26 mouse cellular contexts compared by ENCODE assay signal in genomic region chr14:13649865-13650264, GRCm38 (mm10). TPM values are rescaled to one million over a fixed set of nuclear protein-coding genes. Genes with fewer than 3 reads are reported as not detected.
DNase-seq lines count a peak whose midpoint lies in the region; ATAC-seq and TF ChIP-seq lines count a peak whose summit lies in the region.
"Had no signal": no experiment of that assay in that cellular context is flagged by ENCODE, and none has a peak within 500 bp of the region (broad histone marks: within the 10 kb centered on the region; RNA-seq: fewer than 3 reads in every experiment).

No protein-coding gene starts in this region.

- no peak overlapping the region for H3K9ac ChIP-seq in forebrain, embryonic 13.5 days
- no peak overlapping the region for H3K9ac ChIP-seq in forebrain, embryonic 12.5 days
- no peak overlapping the region for H3K9ac ChIP-seq in forebrain, embryonic 15.5 days (replicated peaks)
- no peak overlapping the region for H3K9ac ChIP-seq in forebrain, postnatal 0 days
- H3K9ac ChIP-seq: embryonic facial prominence, embryonic 12.5 days had no signal

- peak; percentile 67; the same call in 1 of the 2 replicates for ATAC-seq in forebrain, embryonic 13.5 days
- no peak for ATAC-seq in forebrain, embryonic 12.5 days (ENCODE audit: low FRiP score)
- peak; percentile 82 for ATAC-seq in forebrain, embryonic 15.5 days (replicated peaks)
- ATAC-seq in forebrain, postnatal 0 days = peak; percentile 75
- ATAC-seq: activated CD4-positive, CD25-positive, alpha-beta regulatory T cell, adult 4 months; CD4-positive, CD25-positive, alpha-beta regulatory T cell, adult 4 months; Patski had no signal

- WGBS in forebrain, embryonic 13.5 days = 83% methylated on average over 1 of the region's 1 CpGs
- 98% methylated on average over 1 of the region's 1 CpGs for WGBS in forebrain, embryonic 12.5 days
- 61% methylated on average over 1 of the region's 1 CpGs for WGBS in forebrain, embryonic 15.5 days
- WGBS in forebrain, embryonic 10.5 days = 97% methylated on average over 1 of the region's 1 CpGs
- WGBS in forebrain, postnatal 0 days = 58% methylated on average over 1 of the region's 1 CpGs

- H3K4me3 ChIP-seq in forebrain, embryonic 13.5 days = no peak overlapping the region
- no peak overlapping the region for H3K4me3 ChIP-seq in forebrain, embryonic 12.5 days (replicated peaks)
- H3K4me3 ChIP-seq in forebrain, embryonic 15.5 days = no peak overlapping the region
- H3K4me3 ChIP-seq in forebrain, embryonic 10.5 days = no peak overlapping the region
- H3K4me3 ChIP-seq in forebrain, postnatal 0 days (ENCODE audit: low read depth, low read length) = no peak overlapping the region
- H3K4me3 ChIP-seq: embryonic facial prominence, embryonic 10.5 days; embryonic facial prominence, embryonic 12.5 days had no signal

- no peaks in the 10 kb centered on the region for H3K27me3 ChIP-seq in forebrain, embryonic 13.5 days
- no peaks in the 10 kb centered on the region for H3K27me3 ChIP-seq in forebrain, embryonic 12.5 days
- H3K27me3 ChIP-seq in forebrain, embryonic 15.5 days = no peaks in the 10 kb centered on the region
- no peaks in the 10 kb centered on the region for H3K27me3 ChIP-seq in forebrain, embryonic 10.5 days (ENCODE audit: poor library complexity, severe bottlenecking)
- no peaks in the 10 kb centered on the region for H3K27me3 ChIP-seq in forebrain, postnatal 0 days (ENCODE audit: insufficient read depth, low read length)
- H3K27me3 ChIP-seq: CH12.LX; embryonic facial prominence, embryonic 12.5 days; Patski had no signal

- H3K36me3 ChIP-seq in forebrain, embryonic 13.5 days (ENCODE audit: poor library complexity, severe bottlenecking) = no peaks in the 10 kb centered on the region
- no peaks in the 10 kb centered on the region for H3K36me3 ChIP-seq in forebrain, embryonic 12.5 days (replicated peaks)
- no peaks in the 10 kb centered on the region for H3K36me3 ChIP-seq in forebrain, embryonic 15.5 days
- no peaks in the 10 kb centered on the region for H3K36me3 ChIP-seq in forebrain, embryonic 10.5 days (replicated peaks)
- no peaks in the 10 kb centered on the region for H3K36me3 ChIP-seq in forebrain, postnatal 0 days (ENCODE audit: insufficient read depth)
- H3K36me3 ChIP-seq: embryonic facial prominence, embryonic 10.5 days; embryonic facial prominence, embryonic 12.5 days; G1E had no signal

- H3K27ac ChIP-seq in forebrain, embryonic 13.5 days = no peak overlapping the region
- H3K27ac ChIP-seq in forebrain, embryonic 12.5 days = no peak overlapping the region
- no peak overlapping the region for H3K27ac ChIP-seq in forebrain, embryonic 15.5 days (replicated peaks)
- no peak overlapping the region for H3K27ac ChIP-seq in forebrain, embryonic 10.5 days
- H3K27ac ChIP-seq in forebrain, postnatal 0 days (ENCODE audit: low read depth, low read length) = no peak overlapping the region
- H3K27ac ChIP-seq: embryonic facial prominence, embryonic 10.5 days; embryonic facial prominence, embryonic 12.5 days had no signal

- H3K9me3 ChIP-seq in forebrain, embryonic 13.5 days (replicated peaks) = no peaks in the 10 kb centered on the region
- no peaks in the 10 kb centered on the region for H3K9me3 ChIP-seq in forebrain, embryonic 12.5 days
- H3K9me3 ChIP-seq in forebrain, embryonic 15.5 days = no peaks in the 10 kb centered on the region
- no peaks in the 10 kb centered on the region for H3K9me3 ChIP-seq in forebrain, embryonic 10.5 days
- H3K9me3 ChIP-seq in forebrain, postnatal 0 days (ENCODE audit: low read length) = no peaks in the 10 kb centered on the region
- H3K9me3 ChIP-seq: embryonic facial prominence, embryonic 10.5 days; embryonic facial prominence, embryonic 12.5 days; G1E had no signal

- intact Hi-C loops in left cerebral cortex, postnatal 36 days (cut with DNase I) = no loop called here

- no peak for DNase-seq in forebrain, embryonic 10.5 days (ENCODE audit: extremely low spot score, low spot score)
- peak; percentile 57 for DNase-seq in brain, embryonic 18.5 days (ENCODE audit: low read depth, low spot score)
- peak; percentile 79 for DNase-seq in forebrain, postnatal 0 days
- no peak for DNase-seq in c-Kit-positive CD71-positive TER-119-positive erythroid progenitor cells, embryonic 14.5 days (ENCODE audit: low spot score)
- DNase-seq in left cerebral cortex, postnatal 36 days (ENCODE audit: low spot score in 2 of 2) = no peak
- DNase-seq: adrenal gland, adult 8-10 months; adrenal gland, postnatal 14 days; adrenal gland, postnatal 36 days; B cell, adult 2 months; cerebellum, adult 11-12 months; cerebellum, adult 2 months; cerebellum, adult 9-10 months; cerebellum, postnatal 10 days; cerebellum, postnatal 25 days had no signal

- no peak for TF ChIP-seq CTCF in forebrain, postnatal 0 days (IDR thresholded peaks at IDR 0.05; ENCODE audit: low read depth)

- no peak overlapping the region for H3K4me2 ChIP-seq in forebrain, embryonic 13.5 days
- no peak overlapping the region for H3K4me2 ChIP-seq in forebrain, embryonic 12.5 days
- H3K4me2 ChIP-seq in forebrain, embryonic 15.5 days (replicated peaks) = no peak overlapping the region
- no peak overlapping the region for H3K4me2 ChIP-seq in forebrain, postnatal 0 days (ENCODE audit: low read depth)
- H3K4me2 ChIP-seq: embryonic facial prominence, embryonic 12.5 days had no signal

- H3K4me1 ChIP-seq in forebrain, embryonic 13.5 days = peaks cover 16% of the 10 kb centered on the region
- H3K4me1 ChIP-seq in forebrain, embryonic 12.5 days = peaks cover 13% of the 10 kb centered on the region
- peaks cover 18% of the 10 kb centered on the region for H3K4me1 ChIP-seq in forebrain, embryonic 15.5 days
- peaks cover 11% of the 10 kb centered on the region for H3K4me1 ChIP-seq in forebrain, embryonic 10.5 days
- 0 out of 2 replicates have a peak, but pooled peaks cover 4% of the 10 kb centered on the region for H3K4me1 ChIP-seq in forebrain, postnatal 0 days (ENCODE audit: insufficient read depth)

RNA-seq across cellular contexts. Expression of gene Sntn, which starts 20.8 kb away (rescaled TPM):
- polyA plus RNA-seq in forebrain, embryonic 13.5 days (2015; fragmentation: Nextera tagmentation; extraction: Ambion mirVana) = not detected in 2 replicates
- polyA plus RNA-seq in forebrain, embryonic 12.5 days (2016; fragmentation: Nextera tagmentation; extraction: Ambion mirVana) = not detected in 2 replicates
- polyA plus RNA-seq in forebrain, embryonic 15.5 days (2015; fragmentation: Nextera tagmentation; extraction: Ambion mirVana) = not detected in 2 replicates
- not detected in 2 replicates for polyA plus RNA-seq in forebrain, embryonic 10.5 days (2016; fragmentation: Nextera tagmentation; extraction: Ambion mirVana)
- total RNA-seq in forebrain, postnatal 0 days (2014; rRNA removed) = 0.23 TPM in 1 of 2 replicates, not detected in the other
- 0.15 and 0.16 TPM in 2 replicates for polyA plus RNA-seq in forebrain, postnatal 0 days (2015; fragmentation: Nextera tagmentation; extraction: Ambion mirVana)
- not detected for total RNA-seq in left cerebral cortex, postnatal 36 days (2021)
- total RNA-seq: adrenal gland, adult 18-20 months; adrenal gland, adult 8-10 months; adrenal gland, postnatal 14 days; adrenal gland, postnatal 36 days; CH12.LX; G1E; gastrocnemius, adult 18-20 months had no signal
- polyA plus RNA-seq: activated CD4-positive, CD25-positive, alpha-beta regulatory T cell, adult 4 months; CD4-positive, CD25-positive, alpha-beta regulatory T cell, adult 4 months; embryonic facial prominence, embryonic 10.5 days; embryonic facial prominence, embryonic 12.5 days; G1E; Patski had no signal

Comparison
In these comparisons a context has a peak if more than half of its experiments do, and no peak if none do; other contexts are left out.
1. DNase-seq: peak in brain, embryonic 18.5 days (single experiment) and forebrain, postnatal 0 days (single experiment); none in forebrain, embryonic 10.5 days (single experiment), c-Kit-positive CD71-positive TER-119-positive erythroid progenitor cells, embryonic 14.5 days (single experiment) and left cerebral cortex, postnatal 36 days (0 of 2).